Mouse (Mus musculus) brain, embryonic 14.5 days (tissue): Measurements from ENCODE around the gene Zcchc18.

Experiments used
- CTCF ChIP-seq: fragments of 200-500 bp; IDR thresholded peaks from 2 replicates; pipeline ENCODE4 v1.5.1; 2012; ENCODE audit warnings: inconsistent platforms, mild to moderate bottlenecking, moderate library complexity, borderline replicate concordance; ENCODE audit not compliant: insufficient read depth, insufficient read length; ENCODE audit errors: extremely low read depth
- POLR2A ChIP-seq: fragments of 200-500 bp; IDR thresholded peaks from 2 replicates; pipeline ENCODE4 v1.6.1; 2012; ENCODE audit warnings: mild to moderate bottlenecking, inconsistent platforms, borderline replicate concordance; ENCODE audit not compliant: poor library complexity, insufficient read depth, insufficient read length, severe bottlenecking; ENCODE audit errors: extremely low read depth

GRCm38 (mm10) chrX:136993641-136994040 lies 686 bp downstream of the Zcchc18 start:
- TF ChIP-seq CTCF (no peak), POLR2A (no peak)
